Mouse (Mus musculus) cerebellum, adult 2 months (tissue): ENCODE data around the gene Rab20.

ENCODE experiments used
- CTCF ChIP-seq: fragments of 200-500 bp; IDR thresholded peaks from 2 replicates; pipeline ENCODE4 v1.5.1; 2011; ENCODE audit warnings: low read depth, mild to moderate bottlenecking, control low read depth, low read length, moderate library complexity, borderline replicate concordance; ENCODE audit not compliant: insufficient read depth
- POLR2A ChIP-seq: fragments of 200-500 bp; IDR thresholded peaks from 2 replicates; pipeline ENCODE4 v1.6.1; 2011; ENCODE audit warnings: low read length, control low read depth, borderline replicate concordance; ENCODE audit not compliant: insufficient read depth

DNA sequence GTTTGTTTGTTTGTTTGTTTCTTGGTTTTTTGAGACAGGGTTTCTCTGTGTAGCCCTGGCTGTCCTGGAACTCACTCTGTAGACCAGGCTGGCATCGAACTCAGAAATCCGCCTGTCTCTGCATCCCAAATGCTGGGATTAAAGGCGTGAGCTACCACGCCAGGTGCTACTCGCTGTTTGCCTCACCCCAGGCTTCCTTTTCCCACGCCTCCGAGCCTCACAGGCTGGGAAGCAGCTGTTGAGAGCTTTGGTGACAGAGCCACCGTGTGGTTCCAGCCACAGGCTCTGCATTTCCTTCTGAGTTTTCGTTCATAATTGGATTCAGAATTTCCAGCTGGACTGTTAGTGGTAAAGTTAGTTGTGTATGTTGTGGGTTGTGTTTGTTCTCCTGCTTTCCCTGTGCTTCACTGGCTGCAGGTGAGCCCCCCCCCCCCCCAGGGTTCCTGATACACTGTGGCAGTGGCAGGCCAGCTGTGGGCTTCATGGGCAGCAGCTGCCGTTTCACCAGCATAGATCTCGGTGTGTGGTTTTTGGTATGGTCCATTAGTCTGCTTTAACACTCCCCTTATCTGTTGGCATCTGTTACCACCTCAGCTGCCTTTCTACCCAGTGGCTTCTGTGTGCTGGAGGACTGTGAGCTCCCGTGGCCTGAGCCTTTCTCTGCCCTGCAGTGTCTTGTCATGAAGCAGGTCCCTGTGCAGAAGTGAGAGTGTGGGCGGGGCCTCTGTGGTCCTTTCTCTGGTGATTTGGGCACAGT is 25.1 kb upstream of the Rab20 start:
- no peak for TF ChIP-seq CTCF
- no peak for TF ChIP-seq POLR2A
